Mouse (Mus musculus) frontal cortex, adult 2 months (tissue): ENCODE data around the gene Espn. TPM values are rescaled to one million over a fixed set of nuclear protein-coding genes. Genes with fewer than 3 reads are reported as not detected.
A peak's percentile ranks its signal among the peaks of the same experiment; 100 is the strongest.

Source experiments
- DNase-seq, 2 experiments: peaks; one replicate each; pipeline ENCODE4 v3.0.0; 2022; ENCODE audit warnings: low spot score in 1 of 2; ENCODE audit errors: extremely low spot score in 1 of 2
- polyA plus RNA-seq: library from polyadenylated mRNA; depleted of rRNA; stranded (reverse); fragments of >200 nt; gene quantifications from 2 replicates; pipeline ENCODE4 v1.2.3, GENCODE M21; 2012

The Espn gene
- polyA plus RNA-seq, 1 experiment = 1.1 TPM

DNA sequence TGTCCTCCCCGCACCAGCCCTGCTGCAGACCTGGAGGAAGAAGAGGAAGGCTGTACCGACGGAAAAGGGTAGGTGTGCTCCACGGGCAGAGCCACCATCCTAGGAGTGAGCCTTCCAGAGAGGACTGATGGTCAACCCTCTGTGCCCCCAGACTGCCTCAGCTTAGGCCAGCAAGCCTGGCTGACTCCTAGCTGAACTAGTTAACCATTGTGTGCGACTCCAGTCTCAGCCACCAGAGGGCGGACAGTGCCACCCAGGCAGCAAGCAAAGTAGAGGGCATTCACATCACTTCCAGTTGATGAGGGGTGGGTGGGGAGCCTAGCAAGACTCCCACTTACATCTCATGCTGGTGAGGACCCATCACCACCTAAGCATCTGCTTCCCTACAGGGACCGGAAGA is 49.1 kb downstream of the Espn start:
- peak in 1 of 2 experiments; percentile 90 for DNase-seq

DNA sequence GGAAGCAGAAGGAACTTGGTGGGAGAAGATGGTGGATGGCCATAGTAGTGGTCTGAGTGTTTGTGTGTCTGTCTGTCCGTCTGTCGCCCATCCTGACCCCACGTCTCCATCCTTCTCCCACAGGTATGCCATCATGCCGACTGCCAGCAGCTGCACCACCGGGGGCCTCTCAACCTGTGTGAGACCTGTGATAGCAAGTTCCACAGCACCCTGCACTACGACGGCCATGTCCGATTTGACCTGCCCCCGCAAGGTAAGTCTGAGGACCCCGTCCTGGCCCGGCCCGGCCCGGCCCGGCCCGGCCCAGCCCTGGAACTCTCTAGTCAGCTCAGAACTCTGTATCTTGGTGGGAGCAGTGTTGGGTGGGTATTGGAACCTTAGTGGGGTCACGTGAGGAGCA is 50.2 kb downstream of the Espn start:
- DNase-seq = no peak

DNA sequence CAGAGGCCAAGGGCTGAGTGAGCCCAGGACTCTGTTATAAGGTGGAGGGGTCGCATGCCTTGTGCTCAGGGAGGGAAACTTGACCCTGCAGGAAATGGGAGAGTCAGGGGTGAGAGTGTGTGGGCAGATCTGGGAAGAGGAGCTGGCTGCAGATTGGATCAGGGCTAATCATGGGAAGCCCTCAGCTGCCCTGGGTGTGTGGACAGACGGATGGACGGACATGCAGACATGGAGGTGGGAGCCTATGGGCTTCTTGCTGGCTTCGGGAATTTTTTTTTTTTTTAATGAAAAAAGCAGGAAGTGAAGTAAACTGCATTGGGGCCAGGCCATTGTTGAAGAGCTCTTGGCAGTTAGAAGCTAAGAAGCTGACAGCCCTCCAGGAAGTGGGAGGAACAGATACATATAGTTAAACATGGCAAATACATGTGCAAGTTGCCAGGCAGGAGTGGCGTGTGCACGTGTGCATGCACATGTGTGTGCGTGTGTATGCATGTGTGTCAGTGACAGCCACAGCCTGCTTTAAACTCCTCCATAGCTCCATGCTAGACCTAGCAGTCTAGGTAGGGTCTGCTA is 51.0 kb downstream of the Espn start:
- no peak for DNase-seq

DNA sequence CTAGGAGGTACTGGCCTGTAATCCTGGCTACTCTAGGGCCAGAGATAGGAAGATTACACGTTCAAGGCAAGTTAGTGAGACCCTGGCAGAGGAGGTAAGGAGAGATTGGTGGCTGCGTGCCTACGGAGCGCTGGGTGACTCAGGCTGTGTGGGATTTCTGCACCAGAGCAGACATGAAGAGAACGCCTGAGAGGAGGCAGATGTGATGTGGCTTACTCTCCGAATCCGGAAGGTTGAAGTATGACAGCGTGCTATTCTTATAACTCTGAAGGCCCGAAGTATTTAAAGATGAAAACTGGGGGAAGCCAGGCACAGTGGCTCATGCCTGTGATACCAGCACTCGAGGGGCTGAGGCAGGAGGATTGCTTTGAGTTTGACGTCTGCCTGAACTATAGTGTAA is 51.6 kb downstream of the Espn start:
- DNase-seq = peak; percentile 83 to 87

DNA sequence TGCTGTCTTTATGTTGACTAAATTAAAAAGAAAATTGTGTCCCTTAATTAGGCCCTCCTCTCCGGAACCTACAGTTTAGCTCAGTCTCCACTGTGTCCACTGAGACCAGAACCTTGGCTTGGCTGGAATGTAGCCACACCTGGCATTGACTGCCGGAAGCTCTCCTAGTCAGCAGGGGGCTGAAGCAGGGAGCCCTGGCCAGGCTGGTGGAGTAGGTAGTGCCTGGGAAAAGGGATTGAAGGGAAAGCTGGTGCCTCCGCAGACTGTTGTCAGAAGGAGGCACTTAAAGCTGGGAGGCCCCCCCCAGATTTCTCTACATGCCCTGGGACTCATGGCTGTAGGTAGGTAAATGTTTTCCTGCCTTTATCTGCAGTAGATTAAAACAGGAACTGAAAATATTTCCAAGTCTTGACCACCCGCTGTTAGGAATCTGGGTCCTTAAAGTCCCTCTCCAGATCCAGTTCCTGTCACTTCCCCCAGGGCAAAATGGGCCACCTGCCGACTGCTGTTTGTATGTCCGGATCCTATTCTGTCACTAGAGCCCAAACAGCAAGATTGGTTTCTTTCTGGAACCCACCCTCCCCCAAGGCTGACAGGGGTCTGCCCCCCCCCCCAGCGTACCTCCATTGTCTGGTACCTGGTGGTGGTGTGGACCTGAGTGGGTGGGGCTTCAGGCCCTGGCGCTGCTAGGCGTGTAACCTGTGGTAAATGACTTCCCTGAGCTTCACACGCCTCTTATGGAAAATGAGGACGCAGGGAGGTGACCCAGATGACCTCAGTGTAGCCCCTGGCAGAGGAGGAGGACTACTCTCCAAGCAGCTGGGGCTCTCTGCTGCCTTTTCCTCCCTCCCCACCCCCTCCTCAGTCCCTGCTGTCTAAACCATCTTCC is 54.0 kb downstream of the Espn start:
- no peak for DNase-seq

DNA sequence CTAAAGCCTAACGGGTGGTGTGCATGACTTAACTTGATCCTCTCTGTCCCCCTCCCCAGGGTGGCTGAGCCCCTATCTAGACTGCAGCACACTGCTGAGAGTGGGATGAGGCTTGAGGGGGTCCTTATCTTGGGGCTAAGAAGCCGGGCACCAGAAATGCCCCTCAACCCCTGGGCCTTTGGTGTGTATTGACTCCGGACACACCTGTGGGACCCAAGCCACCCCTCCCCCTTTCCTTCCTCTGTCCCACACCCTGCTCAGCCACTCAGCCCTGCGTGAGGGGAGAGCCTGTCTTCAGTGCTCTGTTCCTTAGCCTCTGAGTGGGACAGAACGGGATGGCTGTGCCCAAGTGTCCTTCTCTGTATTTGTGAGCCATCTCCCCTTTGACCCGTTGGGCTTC is 55.2 kb downstream of the Espn start:
- DNase-seq = no peak

DNA sequence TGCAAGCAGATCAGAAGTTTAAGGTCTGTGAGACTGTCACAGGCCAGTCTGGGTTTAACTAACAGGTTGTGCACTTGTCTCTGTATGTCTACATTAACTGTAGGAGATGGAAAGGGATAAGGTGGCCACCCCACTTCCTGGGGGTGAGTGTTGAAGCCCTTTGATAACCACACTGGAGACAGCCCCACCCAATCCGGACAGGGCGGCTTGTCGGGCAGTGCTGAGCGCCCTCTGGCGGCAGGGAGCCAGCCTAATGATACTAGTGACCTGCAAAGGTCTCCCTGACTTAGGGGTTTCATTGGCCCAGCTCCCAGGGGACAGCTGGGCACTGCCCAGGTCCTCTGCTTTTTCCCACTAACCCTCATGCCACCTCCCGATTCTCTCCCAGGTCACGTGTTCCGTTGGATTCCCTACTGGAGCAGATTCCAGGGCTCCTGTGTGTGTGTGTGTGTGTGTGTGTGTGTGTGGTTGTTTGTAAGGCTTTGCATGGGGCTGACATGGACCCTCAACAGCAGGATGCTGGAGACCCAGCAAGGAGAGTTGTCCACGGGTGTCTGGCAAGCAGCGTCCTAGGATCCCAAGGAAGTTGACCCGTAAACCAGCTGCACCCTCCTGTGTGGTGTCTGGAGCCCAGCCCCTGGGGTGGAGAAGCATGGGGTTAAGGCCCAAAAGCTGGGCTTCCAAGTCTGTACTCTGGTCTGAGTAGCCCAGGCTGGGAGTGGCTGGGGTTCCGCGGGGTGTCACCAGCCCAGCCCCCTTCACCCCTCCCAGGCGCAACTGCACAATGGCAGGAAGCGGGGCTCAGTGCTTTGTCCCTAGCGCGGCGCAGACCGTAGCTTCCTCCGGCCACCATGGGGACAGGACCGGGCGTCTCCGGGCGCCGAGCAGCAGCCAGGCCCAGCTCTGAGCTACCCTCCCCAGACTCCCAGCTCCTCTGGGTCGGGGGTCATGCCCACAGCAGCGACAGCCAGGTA is 55.9 kb downstream of the Espn start:
- peak in 1 of 2 experiments; percentile 70 for DNase-seq

DNA sequence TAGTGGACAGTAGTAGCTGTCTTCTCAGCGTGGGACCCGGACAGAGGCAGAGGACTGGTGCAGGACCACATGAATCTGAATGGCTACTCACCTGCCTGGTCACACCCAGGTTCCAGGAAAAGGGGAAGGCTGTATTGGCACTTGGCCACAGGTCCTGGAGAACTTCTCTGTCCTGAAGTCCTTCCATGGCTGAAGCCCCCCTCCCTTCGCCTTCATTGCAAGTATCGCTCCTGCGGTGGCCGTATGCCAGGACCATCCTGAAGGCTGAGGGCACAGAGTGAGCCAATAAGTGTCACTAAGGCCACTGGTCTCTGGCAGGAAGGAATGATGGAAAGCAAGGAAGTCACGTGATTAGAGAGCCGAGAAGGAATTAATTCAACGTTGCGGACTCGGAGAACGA is 57.9 kb downstream of the Espn start:
- DNase-seq = no peak

DNA sequence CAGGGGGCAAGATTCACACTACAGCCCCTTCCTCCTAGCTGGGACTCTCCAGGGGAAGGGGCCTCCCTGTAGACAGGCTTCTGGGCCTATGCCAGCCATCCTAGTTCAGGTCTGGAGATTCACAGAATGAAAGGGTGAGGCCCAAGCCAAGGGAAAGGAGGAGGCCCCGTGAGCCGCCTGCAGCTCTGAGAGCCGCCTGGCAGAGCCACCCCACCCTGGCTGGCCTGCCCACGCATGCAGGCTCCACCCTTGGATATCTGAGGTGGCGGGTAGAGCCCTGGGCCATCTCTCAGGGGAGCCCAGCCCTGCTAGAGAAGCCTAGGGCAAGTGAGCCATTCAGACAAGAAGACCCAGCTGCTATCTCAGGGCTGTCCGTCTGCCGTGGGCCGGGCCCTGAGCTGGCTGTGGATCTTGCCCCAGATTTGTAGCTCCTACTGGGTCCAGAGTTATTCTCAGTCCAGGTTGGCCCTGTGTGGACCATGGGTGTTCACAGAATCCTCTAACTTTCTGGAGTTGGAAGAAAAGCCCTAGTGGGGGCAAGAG is 59.3 kb downstream of the Espn start:
- no peak for DNase-seq

DNA sequence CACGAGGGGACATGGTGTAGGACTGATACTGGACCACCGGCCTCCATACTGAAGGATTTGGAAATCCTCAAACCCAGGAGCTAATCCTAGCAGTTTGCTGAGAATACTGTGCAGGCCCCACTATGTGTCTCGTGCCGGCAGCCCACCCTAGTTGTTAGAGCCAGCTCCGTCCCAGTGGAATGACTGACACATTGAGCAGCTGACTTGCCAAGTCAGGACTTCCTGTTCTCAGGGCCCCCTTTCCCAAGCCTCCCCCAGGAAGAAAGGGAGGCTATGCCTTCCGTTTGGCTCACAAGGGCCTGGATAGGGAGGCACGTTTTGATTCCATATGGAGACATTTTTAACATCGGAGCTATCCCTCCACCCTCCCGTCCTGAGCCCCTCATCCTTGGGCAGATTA is 62.0 kb downstream of the Espn start:
- DNase-seq = no peak

DNA sequence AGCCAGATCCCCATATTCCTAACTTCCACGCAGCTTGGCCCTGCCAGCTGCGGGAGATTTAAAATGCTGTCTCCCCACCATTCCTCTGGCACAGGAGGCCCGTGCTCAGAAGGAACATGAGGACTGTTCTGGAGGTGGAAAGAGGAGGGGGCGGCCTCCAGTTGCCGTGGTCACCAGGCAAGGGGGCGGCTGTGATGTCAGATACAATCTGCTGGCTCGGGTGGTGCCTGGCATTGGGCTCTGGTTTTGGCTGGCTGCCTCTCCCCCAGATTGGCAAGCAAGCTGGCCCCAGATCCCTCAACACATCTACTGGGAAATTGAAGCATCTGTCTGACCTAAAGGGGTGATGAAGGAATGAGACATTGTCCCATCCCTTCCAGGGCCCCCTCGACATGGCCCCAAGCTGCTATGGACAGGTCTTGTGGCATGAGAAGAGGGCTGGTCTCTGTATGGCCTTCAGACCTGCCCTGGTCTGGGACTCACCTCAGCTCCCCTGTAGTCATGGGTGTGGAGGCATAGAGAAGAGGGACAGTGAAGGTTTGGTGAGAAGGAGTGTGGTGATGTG is 63.5 kb downstream of the Espn start:
- DNase-seq = peak; percentile 86 to 90

DNA sequence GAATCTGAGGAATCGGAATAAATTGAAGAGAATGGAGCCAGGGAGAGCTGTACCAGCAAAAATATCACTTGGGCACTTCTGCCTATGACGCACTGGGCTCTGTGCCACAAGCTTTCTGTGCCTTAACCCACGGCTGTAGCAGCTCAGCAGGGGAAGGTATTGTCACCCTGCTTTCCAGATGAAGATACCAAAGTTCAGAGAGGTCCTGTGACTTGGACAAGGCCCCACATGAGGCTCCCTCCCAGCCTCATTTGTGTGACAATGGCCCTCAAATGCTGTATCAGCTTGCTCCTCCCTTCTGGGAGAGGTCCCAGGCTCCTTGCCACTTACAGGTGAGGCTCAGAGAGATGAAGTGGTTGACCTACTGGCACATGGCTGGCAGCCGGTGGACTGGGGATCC is 64.0 kb downstream of the Espn start:
- peak in 1 of 2 experiments; percentile 76 for DNase-seq

DNA sequence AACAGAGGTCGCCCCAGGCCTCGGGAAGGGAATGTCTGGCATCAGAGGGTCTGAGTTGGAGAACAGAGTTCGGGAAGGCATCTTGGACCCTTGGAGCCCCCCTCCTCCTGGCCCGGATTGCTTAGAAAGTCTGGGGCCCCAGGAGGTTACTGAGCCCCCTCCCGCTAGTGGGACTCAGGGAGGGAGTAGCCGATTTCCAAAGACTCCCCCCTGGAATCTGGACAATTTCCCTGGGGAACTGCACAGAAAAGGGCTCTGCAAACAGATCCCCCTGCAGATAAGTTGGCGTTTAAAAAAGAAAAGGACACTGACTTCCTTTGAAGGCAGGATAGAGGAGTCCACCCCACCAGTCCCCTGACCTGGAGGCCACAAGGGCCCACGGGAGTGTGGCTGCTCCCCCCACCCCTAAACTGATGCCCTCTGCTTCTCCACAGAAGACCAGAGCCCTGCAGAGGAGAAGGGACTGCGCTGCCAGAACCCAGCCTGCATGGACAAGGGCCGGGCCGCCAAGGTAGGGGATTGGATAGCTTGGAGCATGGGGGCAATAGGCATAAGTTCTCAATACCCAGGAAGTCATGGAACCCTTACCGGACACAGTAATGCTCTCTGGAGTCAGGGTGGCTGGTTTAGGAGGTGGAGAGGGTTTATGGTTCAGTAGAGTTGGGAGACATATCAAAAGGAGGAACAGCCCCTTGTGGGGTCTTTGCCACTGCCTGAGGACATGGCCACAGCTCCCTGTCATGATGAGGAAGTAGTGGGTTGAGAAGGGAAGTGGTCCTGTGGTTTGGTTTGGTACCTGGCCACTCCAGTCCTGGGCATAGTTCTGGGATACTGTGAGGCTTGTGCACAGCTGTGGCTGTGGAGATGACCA is 64.7 kb downstream of the Espn start:
- DNase-seq = no peak

DNA sequence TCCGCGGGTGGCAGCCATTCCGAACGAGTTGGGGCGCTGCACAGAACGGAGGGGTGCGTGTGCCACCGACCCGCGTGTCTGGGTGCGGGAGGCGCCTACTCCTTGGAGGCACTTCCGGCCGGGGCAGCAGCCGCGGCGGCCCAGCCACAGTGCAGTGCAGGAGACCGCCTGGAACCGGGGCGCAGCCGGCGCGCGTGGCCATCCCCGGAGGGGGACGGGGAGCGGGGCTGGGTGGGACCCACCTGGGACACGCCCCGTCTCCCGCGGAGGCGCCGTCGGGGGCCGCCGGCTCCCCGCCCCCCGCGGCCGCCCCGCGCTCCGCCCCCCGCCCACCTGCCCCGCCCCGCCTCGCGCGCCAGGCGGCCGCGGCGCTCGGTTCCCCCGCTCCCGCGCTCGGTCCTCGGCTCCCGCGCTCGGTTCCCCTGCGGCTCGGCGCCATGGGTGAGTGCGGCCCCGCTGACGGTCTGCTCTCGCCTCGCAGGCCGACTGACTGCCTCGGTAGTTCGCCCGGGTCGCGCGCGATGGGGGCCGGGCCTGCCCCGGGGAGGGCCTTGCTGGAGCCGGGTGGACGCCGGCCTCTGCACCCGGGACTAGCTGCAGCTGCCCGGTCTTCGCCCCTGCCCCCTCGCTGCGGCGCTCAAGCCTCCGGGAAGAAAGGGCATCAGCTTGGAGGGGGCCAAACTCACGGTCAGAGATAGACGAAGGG is 65.5 kb downstream of the Espn start:
- peak in 1 of 2 experiments; percentile 55 for DNase-seq

DNA sequence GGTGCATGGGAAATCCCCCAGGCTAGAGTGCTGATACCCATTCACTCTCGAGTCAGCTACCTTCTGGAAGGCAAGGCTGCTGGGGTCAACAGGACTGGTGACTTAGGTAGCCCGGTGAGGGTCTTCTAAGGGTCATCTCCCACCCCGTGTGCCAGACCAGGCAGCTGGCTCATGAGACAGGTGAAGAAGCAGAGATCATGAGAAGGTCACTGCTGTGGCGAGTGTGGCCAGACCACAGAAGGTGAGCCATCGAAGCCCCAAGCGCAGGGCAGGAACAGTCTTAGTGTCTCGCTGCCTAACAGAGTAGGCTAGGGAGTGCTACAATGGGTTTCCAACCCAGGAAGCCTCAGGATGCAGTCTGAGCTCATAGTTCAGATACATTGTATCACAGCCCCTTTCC is 67.6 kb downstream of the Espn start:
- no peak for DNase-seq

DNA sequence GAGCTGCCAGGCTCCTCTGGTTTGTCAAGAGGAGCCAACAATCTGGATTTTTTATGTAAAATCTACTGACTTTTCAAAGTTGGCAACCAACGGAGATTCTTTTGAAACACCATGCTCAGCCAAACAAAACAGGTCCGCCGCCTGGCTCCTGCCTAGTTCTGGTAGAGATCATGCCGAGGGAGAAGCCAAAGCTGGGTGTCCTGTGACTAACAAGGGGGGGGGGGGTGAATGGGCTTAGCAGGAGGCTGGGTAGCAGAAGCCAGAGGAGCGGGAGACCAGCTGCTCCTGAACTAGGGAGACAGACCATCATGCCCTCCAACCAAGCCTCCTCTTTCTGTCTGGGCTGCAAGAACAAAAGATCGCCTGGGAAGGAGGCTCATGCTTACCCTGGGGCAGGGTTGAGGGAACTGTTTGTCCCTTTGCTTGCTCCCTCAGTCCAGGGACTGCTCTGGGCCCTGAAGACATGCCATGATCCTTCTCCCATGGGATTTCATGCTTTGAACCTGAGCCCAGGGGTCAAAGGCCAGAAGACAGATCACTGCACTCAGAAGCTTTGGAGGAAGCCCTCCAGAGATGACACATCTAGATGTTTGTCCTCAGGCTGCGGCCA is 68.5 kb downstream of the Espn start:
- no peak for DNase-seq

DNA sequence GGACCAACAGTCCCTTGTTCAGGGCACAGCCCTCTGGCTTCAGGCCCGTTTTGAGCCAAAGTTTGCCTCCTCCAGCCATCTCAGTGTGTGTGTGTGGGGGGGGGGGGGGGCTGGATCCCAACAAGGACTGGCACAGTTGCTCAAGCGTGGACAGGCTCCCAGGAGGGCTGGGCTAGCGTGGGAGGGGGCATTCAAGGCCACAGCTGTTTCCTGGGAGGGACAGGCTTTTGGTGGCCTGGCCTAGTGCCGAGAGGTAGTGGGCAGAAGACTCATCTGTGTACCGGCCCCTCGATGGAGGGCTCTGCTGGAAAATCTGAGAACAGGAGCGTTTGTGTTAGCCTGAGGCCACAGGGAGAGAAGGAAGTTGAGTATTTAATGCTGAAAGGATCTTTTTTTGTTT is 72.2 kb downstream of the Espn start:
- DNase-seq = no peak

DNA sequence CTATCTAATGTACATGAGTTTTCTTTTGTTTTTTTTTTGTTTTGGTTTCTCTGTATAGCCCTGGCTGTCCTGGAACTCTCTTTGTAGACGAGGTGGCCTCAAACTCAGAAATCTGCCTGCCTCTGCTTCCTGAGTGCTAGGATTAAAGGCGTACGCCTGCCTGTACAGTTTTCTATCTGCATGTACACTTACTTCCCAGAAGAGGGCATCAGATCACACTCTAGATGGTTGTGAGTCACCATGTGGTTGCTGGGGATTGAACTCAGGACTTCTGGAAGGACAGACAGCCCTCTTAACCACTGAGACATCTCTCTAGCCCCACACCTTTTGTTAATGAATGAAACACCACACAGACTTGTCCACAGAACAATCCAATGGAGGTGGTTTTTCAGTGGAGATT is 72.9 kb downstream of the Espn start:
- no peak for DNase-seq
